Mouse (Mus musculus): ENCODE results near the gene Atp10a. TPM values are rescaled to one million over a fixed set of nuclear protein-coding genes. Genes with fewer than 3 reads are reported as not detected.
A peak's percentile ranks its signal among the peaks of the same experiment; 100 is the strongest.

The Atp10a gene
- 67.1 and 80.0 TPM in 2 replicates for total RNA-seq (2021)
- long read RNA-seq, full-length matches to known transcripts = 21 of 51 reads
- long read RNA-seq, partial matches to known transcripts = 22 of 51 reads
- long read RNA-seq, other reads (novel, unspliced or antisense) = 8 of 51 reads

DNA sequence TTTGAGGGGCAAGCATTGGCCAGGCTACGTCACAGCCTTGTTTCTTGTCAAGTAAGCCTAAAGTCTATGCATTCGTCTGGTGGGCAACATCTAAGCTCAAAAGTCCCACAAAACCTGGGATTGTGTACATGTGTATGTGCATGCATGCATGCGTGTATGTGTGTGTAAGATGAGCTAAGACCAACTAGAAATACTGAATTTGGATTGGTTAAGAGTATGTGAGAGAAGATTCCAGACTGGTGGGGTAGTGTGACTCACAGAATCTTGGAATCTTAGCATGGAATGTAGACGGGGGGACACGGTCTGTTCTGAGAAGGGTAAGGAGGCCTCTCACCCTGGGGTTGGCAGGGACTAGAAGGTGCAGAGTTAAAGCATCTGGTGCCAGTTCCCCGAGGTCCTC lies at the start of gene Atp10a:
TSS of gene Atp10a (plus strand) at position 301 of the 400 bp plus-strand sequence.
- DNase-seq = no peak

GRCm38 (mm10) chr7:58618048-58618447 lies 37.9 kb upstream of the Atp10a start:
- DNase-seq = no peak

- peak; percentile 9 for DNase-seq
These were observed 29.4 kb upstream of the Atp10a start for GRCm38 (mm10) chr7:58626305-58627155.

- no peak for DNase-seq
These were observed 28.6 kb upstream of the Atp10a start for GRCm38 (mm10) chr7:58627381-58627780.

DNA sequence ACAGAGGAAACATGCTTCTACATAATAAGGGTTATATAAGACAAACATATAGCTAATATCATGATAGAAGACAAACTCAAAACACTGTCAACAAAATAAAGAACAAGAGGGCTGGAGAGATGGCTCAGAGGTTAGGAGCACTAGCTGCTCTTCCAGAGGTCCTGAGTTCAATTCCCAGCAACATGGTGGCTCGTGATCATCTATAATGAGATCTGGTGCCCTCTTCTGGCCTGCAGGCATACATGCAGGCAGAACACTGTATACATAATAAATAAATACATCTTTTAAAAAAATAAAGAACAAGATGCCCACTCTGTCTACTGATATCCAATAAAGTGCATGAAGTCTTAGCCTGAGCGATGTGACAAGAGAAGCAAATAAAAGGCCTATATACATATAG lies 26.7 kb upstream of the Atp10a start:
- no peak for DNase-seq

GRCm38 (mm10) chr7:58633683-58634082 lies 22.3 kb upstream of the Atp10a start:
- DNase-seq = no peak

DNA sequence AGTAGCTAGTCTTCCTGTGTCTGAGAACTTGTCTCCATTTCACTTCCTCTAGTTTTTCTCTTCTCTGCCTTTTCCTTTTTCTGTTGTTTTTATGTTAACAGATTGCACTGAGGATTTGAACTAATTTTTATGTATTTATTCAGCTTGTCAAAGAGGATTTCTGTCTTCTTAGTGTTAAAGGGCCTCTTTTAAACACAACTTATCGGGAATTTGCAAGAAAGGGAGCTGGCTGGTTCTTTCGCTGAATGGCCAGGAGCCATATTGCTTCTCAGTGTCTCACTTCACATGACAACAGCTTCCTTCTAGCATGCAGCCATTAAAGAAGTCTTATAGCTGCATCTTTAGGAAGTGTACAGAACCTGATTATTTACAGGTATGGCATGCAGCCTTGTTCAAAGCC lies 16.3 kb upstream of the Atp10a start:
- DNase-seq = no peak

GRCm38 (mm10) chr7:58640456-58640855 lies 15.5 kb upstream of the Atp10a start:
- no peak for DNase-seq

- peak; percentile 30 for DNase-seq
These were observed 14.1 kb upstream of the Atp10a start for GRCm38 (mm10) chr7:58641916-58642315.

DNA sequence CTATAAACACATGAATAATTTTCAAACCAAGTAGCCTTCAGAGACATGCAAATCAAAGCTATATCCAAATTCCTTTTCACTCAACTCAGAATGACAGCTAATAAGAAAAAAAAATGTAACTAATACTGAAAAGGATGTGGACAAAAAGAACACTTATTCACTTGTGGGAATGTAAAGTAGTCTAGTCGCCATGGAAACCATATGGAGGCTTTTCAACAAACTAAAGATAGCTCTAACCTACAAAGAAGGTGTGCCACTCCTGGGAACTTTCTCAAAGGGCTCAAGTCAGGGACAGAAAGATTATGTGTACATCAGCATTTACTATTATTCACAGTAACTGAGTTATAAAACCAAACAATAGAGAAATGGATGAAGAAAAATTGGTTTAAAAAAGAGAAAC lies 8.6 kb upstream of the Atp10a start:
- no peak for DNase-seq

DNA sequence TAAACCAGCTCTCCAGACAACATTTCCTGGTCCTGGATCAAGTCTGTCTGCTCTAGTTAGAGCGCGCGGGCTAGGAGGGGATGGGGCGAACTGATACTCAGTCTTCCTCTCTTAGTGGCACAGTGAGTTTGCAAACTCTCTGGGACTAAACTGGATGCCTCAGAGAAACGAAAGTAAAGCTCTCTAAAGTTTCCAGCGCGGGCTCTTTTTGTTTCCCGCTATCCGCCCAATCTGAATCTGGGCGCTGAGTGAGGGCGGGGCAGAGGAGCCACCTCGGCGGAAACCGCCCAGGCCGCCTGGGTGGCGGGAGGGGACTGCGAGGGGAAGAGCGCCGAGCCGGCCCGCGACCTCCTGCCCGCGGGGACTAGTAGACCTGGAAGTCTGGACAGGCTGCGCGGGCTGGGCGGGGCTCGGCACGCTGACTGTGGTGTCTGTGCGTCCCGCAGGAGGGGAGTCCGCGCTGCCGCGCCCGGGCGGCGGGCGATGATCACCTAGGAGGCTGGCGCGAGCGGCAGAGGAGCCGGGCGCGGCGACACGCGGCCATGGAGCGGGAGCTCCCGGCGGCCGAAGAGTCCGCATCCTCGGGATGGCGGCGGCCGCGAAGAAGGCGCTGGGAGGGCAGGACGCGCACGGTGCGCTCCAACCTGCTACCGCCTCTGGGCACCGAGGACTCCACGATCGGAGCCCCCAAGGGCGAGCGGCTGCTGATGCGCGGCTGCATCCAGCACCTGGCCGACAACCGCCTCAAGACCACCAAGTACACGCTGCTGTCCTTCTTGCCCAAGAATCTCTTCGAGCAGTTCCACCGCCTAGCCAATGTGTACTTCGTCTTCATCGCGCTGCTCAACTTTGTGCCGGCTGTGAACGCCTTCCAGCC lies 2.2 kb downstream of the Atp10a start:
- DNase-seq = peak; percentile 87

DNA sequence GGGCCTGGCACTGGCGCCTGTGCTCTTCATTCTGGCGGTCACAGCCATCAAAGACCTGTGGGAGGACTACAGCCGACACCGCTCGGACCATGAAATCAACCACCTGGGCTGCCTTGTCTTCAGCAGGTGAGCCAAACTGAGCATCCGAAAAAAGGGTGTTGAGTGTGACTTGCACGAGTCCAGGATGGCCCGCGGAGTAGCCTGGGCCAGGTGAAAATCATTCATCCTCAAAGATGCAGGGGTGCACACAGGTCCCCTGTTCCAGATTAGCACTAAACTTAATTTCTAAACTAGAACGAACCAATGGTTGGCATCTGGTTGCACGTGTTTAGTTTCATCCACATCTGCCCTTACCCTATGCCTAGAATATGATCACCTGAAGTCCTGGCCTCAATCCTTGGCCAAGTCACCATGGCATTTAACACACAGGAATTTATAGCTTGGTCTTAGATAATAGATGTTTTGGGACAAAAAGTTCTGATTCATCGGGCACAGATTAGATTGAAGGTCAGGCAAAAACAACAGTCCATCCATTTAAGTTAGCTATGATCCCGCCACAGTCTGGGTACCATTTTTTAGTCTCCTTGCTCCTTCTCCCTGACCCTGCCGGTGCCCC lies 2.9 kb downstream of the Atp10a start:
- peak; percentile 28 for DNase-seq

DNA sequence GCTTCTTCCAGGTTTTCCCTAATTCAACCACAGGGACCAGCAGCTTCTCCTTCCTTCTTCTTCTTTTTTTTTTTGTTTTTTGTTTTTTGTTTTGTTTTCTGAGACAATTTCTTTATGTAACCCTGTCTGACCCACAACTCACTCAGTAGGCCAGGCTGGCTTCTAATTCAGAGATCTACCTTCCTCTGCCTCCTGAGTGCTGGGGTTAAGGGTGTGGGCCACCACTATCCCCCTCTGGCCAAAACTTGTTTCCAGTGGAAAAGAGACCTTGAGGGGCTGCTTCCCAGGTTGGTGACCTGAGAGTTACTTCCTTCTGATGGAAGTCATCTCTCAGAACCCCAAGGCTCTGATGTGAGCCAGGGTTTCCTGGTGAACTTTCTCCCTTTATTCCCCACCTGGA lies 4.1 kb downstream of the Atp10a start:
- DNase-seq = no peak

GRCm38 (mm10) chr7:58660665-58661064 lies 4.7 kb downstream of the Atp10a start:
- DNase-seq = no peak

- DNase-seq = peak; percentile 20
These were observed 5.1 kb downstream of the Atp10a start for GRCm38 (mm10) chr7:58661076-58661475.

- DNase-seq = no peak
These were observed 12.7 kb downstream of the Atp10a start for GRCm38 (mm10) chr7:58668617-58669016.

DNA sequence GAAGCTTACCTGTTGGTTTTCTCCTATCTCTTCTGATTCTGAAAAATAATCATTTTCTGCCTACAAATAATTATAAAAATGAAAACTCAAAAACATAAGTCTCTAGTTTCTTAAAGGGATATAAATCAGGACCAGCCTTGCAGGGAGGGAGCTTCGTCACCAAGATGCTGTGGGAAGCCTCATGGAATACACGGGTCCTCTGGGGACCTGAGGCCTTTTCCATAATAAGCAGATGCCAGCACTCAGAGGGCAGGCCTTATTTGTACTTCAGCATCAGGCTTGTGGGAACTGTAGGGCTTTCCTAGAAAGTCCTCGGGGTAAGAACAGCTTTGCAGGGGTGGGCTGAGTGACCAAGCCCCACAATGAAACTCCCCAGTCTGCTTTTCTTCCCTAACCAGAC lies 20.1 kb downstream of the Atp10a start:
- DNase-seq = no peak

DNA sequence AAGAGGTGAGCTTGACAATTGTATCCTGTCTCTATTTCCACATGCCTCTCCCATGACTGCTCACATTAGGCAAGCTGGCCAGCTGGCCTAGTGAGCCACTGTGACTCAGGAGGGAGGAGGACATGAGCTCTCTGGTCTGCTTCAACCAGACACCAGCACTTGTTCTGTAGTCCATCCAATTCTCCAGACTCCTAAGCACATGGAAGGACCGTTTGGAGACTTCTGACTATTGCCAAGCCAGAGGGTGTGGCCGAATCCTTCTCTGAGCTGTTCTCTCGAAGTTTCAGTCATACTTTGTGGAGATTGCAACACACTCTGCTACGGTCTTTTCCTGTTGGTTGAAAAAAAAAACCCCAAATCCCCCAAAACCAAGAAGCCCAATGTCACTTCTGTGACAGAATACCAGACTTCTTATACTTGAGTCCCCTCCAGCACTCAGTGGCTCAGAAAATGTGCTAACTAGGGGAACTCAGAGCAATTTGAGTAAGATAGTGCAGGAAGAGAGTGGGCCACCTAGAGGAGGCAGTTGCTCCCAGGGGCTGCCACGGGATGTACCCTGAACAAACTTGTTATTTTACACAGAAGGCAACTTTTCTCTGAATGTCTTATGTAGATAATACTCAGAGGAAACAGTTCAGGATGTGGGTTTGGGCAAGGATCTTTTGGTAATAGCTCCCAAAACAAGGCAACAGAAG lies 21.3 kb downstream of the Atp10a start:
- peak; percentile 2 for DNase-seq

- no peak for DNase-seq
These were observed 30.0 kb downstream of the Atp10a start for GRCm38 (mm10) chr7:58685967-58686366.

DNA sequence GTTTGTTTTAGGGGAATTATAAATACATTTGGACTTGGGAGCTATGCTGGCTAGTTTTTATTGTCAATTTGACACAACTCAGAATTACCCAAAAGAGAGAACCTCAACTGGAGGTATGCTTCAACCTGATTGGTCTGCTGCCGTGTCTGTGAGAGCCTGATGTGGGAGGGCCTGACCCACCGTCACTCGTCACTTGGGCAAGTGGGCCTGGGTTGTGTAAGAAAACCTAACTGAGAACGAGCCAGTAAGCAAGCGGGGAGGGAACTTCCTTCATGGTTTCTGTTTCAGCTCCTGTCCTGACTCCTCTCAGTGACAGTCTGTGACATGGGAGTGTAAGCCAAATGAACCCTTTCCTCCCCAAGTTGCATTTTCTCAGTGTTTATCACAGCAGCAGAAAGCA lies 30.6 kb downstream of the Atp10a start:
- no peak for DNase-seq

DNA sequence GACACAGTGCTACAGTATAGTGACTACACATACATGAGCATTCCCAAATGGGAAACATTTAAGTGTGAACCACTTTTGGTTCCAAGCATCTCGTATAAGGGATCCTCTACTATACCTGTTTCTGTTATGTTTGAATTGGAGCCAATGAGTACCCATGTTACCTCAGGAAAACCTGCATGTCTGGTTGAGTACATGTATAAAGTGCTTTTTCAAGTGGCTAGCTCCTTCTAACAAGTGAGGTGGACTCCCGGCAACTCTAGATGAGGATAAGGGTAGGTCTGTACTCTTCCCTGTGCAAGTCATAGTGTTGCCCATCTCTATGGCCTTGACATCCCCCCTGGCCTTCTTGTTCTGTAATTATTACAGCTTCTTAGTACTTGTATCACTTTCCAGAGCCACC lies 31.0 kb downstream of the Atp10a start:
- no peak for DNase-seq
